Mouse (Mus musculus) E14TG2a.4 (cell line): ENCODE results near the gene Cemip.

ENCODE experiments used
- CTCF ChIP-seq: conservative IDR thresholded peaks from 2 replicates; pipeline ENCODE4 v1.5.1; 2014; ENCODE audit warnings: low read length
- NANOG ChIP-seq: IDR thresholded peaks from 2 replicates; pipeline ENCODE4 v1.6.1; 2014; ENCODE audit warnings: borderline replicate concordance, low read length, mixed read lengths

DNA sequence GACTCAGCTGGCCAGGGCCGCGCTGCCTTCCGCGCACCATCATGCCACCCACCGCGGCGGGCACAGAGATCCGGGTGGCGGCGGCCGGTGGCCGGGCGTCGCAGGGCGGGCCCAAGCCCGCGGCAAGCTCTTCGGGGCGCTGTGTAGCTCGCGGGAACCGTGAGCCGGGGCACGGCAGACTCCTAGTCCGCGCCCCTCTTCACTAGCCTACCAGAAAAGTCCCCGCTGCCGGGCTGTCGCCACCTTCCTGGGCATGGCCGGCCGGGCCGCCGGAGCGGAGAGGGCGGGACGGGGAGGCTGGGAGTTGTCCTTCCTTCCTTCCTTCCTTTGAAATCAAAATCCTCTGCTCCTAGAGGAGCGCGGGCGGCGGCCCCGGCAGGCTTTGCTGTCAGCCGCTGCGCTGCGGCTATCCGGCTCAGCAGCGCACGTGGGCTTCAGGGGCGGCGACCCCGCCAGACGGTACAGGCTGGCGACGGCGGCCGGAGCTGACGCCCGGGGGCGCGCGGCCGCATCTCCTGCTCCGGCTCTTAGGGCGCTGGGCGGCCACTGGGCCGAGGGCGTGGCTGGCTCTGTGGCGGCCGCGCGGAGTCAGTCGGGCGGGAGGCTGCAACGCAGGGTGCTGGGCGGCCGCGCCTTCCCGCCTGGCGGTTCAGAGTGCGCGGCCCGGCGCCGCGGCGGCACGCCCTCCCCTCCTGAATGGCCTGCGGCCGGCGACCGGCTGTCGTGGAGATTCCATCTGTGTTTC, 202.9 kb downstream of the Cemip start:
- TF ChIP-seq CTCF (no peak), NANOG (no peak)
